Mouse (Mus musculus) embryonic fibroblast, embryonic 13.5 days (primary cell): ENCODE data around the gene Klhdc4.

Experiments
- CTCF ChIP-seq: IDR thresholded peaks from 2 replicates; pipeline ENCODE4 v1.5.1; 2011; ENCODE audit warnings: mild to moderate bottlenecking, control low read depth, low read length, moderate library complexity, borderline replicate concordance; ENCODE audit not compliant: insufficient read depth
- POLR2A ChIP-seq: IDR thresholded peaks from 2 replicates; pipeline ENCODE4 v1.6.1; 2011; ENCODE audit warnings: low read depth, mild to moderate bottlenecking, control low read depth, low read length, moderate library complexity

DNA sequence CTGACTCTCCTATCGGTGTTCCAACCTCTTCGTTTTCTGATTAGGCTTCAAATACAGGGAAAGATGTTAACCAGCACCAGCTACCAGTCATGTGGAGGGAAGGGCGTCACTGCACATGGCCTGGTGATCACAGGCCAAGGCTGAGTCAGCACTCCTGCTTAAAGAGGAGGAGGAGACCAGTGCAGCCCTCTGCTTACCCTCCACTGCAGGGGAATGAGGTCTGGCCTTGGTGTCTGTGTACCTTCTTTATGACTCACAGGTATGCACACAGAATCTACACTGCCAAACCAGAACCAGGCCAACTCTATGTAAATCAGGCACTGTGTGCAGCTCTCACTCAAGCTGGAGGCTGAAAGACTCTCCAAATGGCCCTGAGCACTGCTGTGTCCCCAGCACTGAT lies 17.9 kb downstream of the Klhdc4 start:
- no peak for TF ChIP-seq CTCF
- no peak for TF ChIP-seq POLR2A
